Mouse (Mus musculus) MEL (cell line): Measurements from ENCODE around the gene Hexim2.

Source experiments
- CHD2 ChIP-seq: IDR thresholded peaks from 2 replicates; pipeline ENCODE4 v1.6.1; 2011; ENCODE audit warnings: low read length, improper control_type of control experiment
- CTCF ChIP-seq, 3 experiments: IDR thresholded peaks in 2 of 3; conservative IDR thresholded peaks in 1 of 3; 2 replicates each; pipeline ENCODE4 v1.5.1; 2011 to 2012; ENCODE audit warnings: low read length in 3 of 3, low read depth in 2 of 3, mild to moderate bottlenecking in 2 of 3, improper control_type of control experiment in 1 of 3, inconsistent platforms in 1 of 3, mixed read lengths in 1 of 3, moderate library complexity in 1 of 3; ENCODE audit not compliant: control insufficient read depth in 1 of 3, insufficient read depth in 1 of 3, poor library complexity in 1 of 3, severe bottlenecking in 1 of 3
- ELF1 ChIP-seq: IDR thresholded peaks from 2 replicates; pipeline ENCODE4 v1.6.1; 2014; ENCODE audit warnings: low read depth, mild to moderate bottlenecking, inconsistent platforms, low read length, improper control_type of control experiment, moderate library complexity
- EP300 ChIP-seq, 2 experiments: IDR thresholded peaks; 2 replicates each; pipeline ENCODE4 v1.6.1; 2011; ENCODE audit warnings: improper control_type of control experiment in 2 of 2, low read length in 2 of 2, low read depth in 1 of 2, mild to moderate bottlenecking in 1 of 2
- ETS1 ChIP-seq: IDR thresholded peaks from 2 replicates; pipeline ENCODE4 v1.6.1; 2012; ENCODE audit warnings: low read depth, mild to moderate bottlenecking, inconsistent platforms, low read length, improper control_type of control experiment, moderate library complexity
- GABPA ChIP-seq: IDR thresholded peaks from 2 replicates; pipeline ENCODE4 v1.6.1; 2012; ENCODE audit warnings: low read depth, mild to moderate bottlenecking, inconsistent platforms, low read length, improper control_type of control experiment, moderate library complexity
- MAX ChIP-seq: IDR thresholded peaks from 2 replicates; pipeline ENCODE4 v1.6.1; 2011; ENCODE audit warnings: low read length, improper control_type of control experiment
- MYC ChIP-seq: IDR thresholded peaks from 2 replicates; pipeline ENCODE4 v1.6.1; 2011; ENCODE audit warnings: low read depth, mild to moderate bottlenecking, low read length, improper control_type of control experiment, moderate library complexity
- POLR2A ChIP-seq, 2 experiments: IDR thresholded peaks; 2 replicates each; pipeline ENCODE4 v1.6.1; 2011 to 2012; ENCODE audit warnings: low read length in 2 of 2, mild to moderate bottlenecking in 2 of 2, control low read depth in 1 of 2, improper control_type of control experiment in 1 of 2, low read depth in 1 of 2, moderate library complexity in 1 of 2; ENCODE audit not compliant: control insufficient read depth in 1 of 2, insufficient read depth in 1 of 2, poor library complexity in 1 of 2
- RAD21 ChIP-seq: IDR thresholded peaks from 2 replicates; pipeline ENCODE4 v1.6.1; 2011; ENCODE audit warnings: mild to moderate bottlenecking, low read depth, low read length, improper control_type of control experiment
- TAL1 ChIP-seq: IDR thresholded peaks from 2 replicates; pipeline ENCODE4 v1.6.1; 2012; ENCODE audit warnings: mild to moderate bottlenecking, inconsistent platforms, low read length, moderate library complexity, mixed read lengths
- TBP ChIP-seq: IDR thresholded peaks from 2 replicates; pipeline ENCODE4 v1.8.0; 2011; ENCODE audit warnings: low read depth, low read length, improper control_type of control experiment
- TCF12 ChIP-seq: IDR thresholded peaks from 2 replicates; pipeline ENCODE4 v1.6.1; 2014; ENCODE audit warnings: low read depth, mild to moderate bottlenecking, inconsistent platforms, low read length, improper control_type of control experiment, moderate library complexity
- USF2 ChIP-seq, 2 experiments: IDR thresholded peaks; 2 replicates each; pipeline ENCODE4 v1.6.1; 2011 to 2012; ENCODE audit warnings: improper control_type of control experiment in 2 of 2, low read length in 2 of 2, borderline replicate concordance in 1 of 2, inconsistent platforms in 1 of 2, low read depth in 1 of 2, mild to moderate bottlenecking in 1 of 2; ENCODE audit not compliant: insufficient read depth in 1 of 2

GRCm38 (mm10) chr11:103176510-103176909 lies 44.3 kb downstream of the Hexim2 start:
- TF ChIP-seq POLR2A (IDR thresholded peaks at IDR 0.05; ENCODE audit: control insufficient read depth in 1 of 2, insufficient read depth in 1 of 2, low read depth in 1 of 2, low read length in 2 of 2, poor library complexity in 1 of 2) (no peak), TCF12 (no peak), CTCF (IDR thresholded peaks at IDR 0.05 in 2 of 3, conservative IDR thresholded peaks at IDR 0.05 in 1 of 3; ENCODE audit: control insufficient read depth in 1 of 3, insufficient read depth in 1 of 3, low read depth in 2 of 3, low read length in 3 of 3, poor library complexity in 1 of 3, severe bottlenecking in 1 of 3) (no peak), ETS1 (no peak), TBP (no peak), MYC (no peak), EP300 (IDR thresholded peaks at IDR 0.05; ENCODE audit: low read depth in 1 of 2, low read length in 2 of 2) (no peak), MAX (no peak), USF2 (IDR thresholded peaks at IDR 0.05; ENCODE audit: borderline replicate concordance in 1 of 2, insufficient read depth in 1 of 2, low read depth in 1 of 2, low read length in 2 of 2) (no peak), RAD21 (no peak), ELF1 (no peak), CHD2 (no peak), GABPA (no peak), TAL1 (no peak)
